Mouse (Mus musculus) duodenum, adult 2 months (tissue): ENCODE data around the gene Olfr111. TPM values are rescaled to one million over a fixed set of nuclear protein-coding genes. Genes with fewer than 3 reads are reported as not detected.

Experiments used
- polyA plus RNA-seq: library from polyadenylated mRNA; depleted of rRNA; stranded (reverse); fragments of >200 nt; gene quantifications from 2 replicates; pipeline ENCODE4 v1.2.3, GENCODE M21; 2012; ENCODE audit warnings: low replicate concordance; rRNA removed

Gene Olfr111
- not detected in 2 replicates for polyA plus RNA-seq

GRCm38 (mm10) chr17:37507730-37508129, at the start of gene Olfr111:
Gene Olfr111, plus strand, starts transcription at chr17:37508030.

GRCm38 (mm10) chr17:37458616-37459015, 49.2 kb upstream of the Olfr111 start, which contains the start of gene Olfr109:
Gene Olfr109, plus strand, starts transcription at chr17:37458916.

GRCm38 (mm10) chr17:37483452-37483851, 24.4 kb upstream of the Olfr111 start, which contains the start of gene H2-M2:
Gene H2-M2, minus strand, starts transcription at chr17:37483552.

GRCm38 (mm10) chr17:37491930-37492518, 15.8 kb upstream of the Olfr111 start, which contains the start of gene Olfr110:
Gene Olfr110, plus strand, starts transcription at chr17:37492468.

DNA sequence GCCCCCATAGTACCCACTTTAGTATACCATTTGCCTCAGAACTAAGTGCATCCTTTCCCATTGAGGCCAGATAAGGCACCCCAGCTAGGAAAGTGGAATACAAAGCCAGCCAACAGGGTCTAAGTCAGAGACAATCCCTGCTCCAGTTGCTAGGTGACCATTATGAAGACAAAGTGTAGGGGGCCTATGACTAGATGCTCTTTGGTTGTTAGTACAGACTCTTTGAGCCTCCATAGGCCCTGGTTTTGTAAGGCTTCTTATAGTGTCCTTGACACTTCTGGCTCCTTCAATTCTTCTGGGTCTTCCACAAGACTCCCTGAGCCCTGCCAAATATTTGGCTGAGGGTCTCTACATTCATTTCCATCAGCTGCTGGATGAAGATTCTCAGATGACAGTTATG, 61.5 kb downstream of the Olfr111 start, which contains the start of gene Olfr112:
Gene Olfr112 (minus strand): TSS at position 101 of the 400 bp plus-strand sequence.

DNA sequence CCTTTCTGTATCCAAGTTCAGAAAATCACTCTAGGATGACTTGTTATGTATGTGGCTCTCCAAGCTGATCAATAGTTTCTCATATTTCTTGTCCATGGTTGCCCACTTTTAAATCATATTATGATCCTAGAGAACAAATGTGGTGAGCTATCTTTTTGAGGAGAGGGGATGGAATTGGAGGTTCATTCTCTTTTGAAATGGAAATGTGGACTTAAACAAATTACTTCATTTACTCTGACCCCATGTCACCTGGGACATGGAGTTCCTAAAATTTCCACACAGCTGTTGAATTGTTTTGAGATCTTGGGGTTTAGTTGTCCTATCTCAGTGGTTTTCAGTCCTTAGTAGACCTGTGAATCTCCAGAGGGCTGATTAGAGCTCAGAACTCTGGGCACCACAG, 69.7 kb downstream of the Olfr111 start, which contains the start of gene Olfr113:
Gene Olfr113 (minus strand): TSS at position 101 of the 400 bp plus-strand sequence.

Other genes with a start within 250 kb of the Olfr111 start
- not detected in 2 replicates for gene Olfr98, start 244.3 kb upstream of the Olfr111 start, polyA plus RNA-seq
- gene H2-M3, start 237.8 kb upstream of the Olfr111 start, polyA plus RNA-seq: 2.7 and 3.5 TPM in 2 replicates
- not detected in 2 replicates for gene Olfr99, start 224.6 kb upstream of the Olfr111 start, polyA plus RNA-seq
- not detected in 2 replicates for gene Olfr101, start 203.7 kb upstream of the Olfr111 start, polyA plus RNA-seq
- not detected in 2 replicates for gene Olfr102, start 191.0 kb upstream of the Olfr111 start, polyA plus RNA-seq
- not detected in 2 replicates for gene Olfr103, start 168.3 kb upstream of the Olfr111 start, polyA plus RNA-seq
- gene Olfr104-ps, start 148.4 kb upstream of the Olfr111 start, polyA plus RNA-seq: not detected in 2 replicates
- not detected in 2 replicates for gene Olfr105-ps, start 129.0 kb upstream of the Olfr111 start, polyA plus RNA-seq
- gene Olfr106-ps, start 117.6 kb upstream of the Olfr111 start, polyA plus RNA-seq: not detected in 2 replicates
- gene Olfr107, start 108.8 kb upstream of the Olfr111 start, polyA plus RNA-seq: not detected in 2 replicates
- gene Olfr108, start 62.5 kb upstream of the Olfr111 start, polyA plus RNA-seq: not detected in 2 replicates
- gene Olfr109, start 49.1 kb upstream of the Olfr111 start, polyA plus RNA-seq: not detected in 2 replicates
- gene H2-M2, start 24.5 kb upstream of the Olfr111 start, polyA plus RNA-seq: 0.08 TPM in 1 of 2 replicates, not detected in the other
- not detected in 2 replicates for gene Olfr110, start 15.6 kb upstream of the Olfr111 start, polyA plus RNA-seq
- not detected in 2 replicates for gene Olfr112, start 61.4 kb downstream of the Olfr111 start, polyA plus RNA-seq
- gene Olfr113, start 69.6 kb downstream of the Olfr111 start, polyA plus RNA-seq: not detected in 2 replicates
- gene Olfr114, start 84.7 kb downstream of the Olfr111 start, polyA plus RNA-seq: not detected in 2 replicates
- gene Olfr115, start 119.1 kb downstream of the Olfr111 start, polyA plus RNA-seq: not detected in 2 replicates
- gene Olfr116, start 119.2 kb downstream of the Olfr111 start, polyA plus RNA-seq: not detected in 2 replicates
- not detected in 2 replicates for gene Olfr117, start 155.8 kb downstream of the Olfr111 start, polyA plus RNA-seq
- not detected in 2 replicates for gene Olfr118, start 159.0 kb downstream of the Olfr111 start, polyA plus RNA-seq
- gene Olfr119, start 188.5 kb downstream of the Olfr111 start, polyA plus RNA-seq: not detected in 2 replicates
- not detected in 2 replicates for gene Olfr120, start 213.8 kb downstream of the Olfr111 start, polyA plus RNA-seq
- gene Olfr121, start 240.8 kb downstream of the Olfr111 start, polyA plus RNA-seq: not detected in 2 replicates